Mouse (Mus musculus): ENCODE data around the gene Shld2. TPM values are rescaled to one million over a fixed set of nuclear protein-coding genes. Genes with fewer than 3 reads are reported as not detected.

Shld2 gene
- polyA plus RNA-seq (2015; fragmentation: Nextera tagmentation; extraction: Ambion mirVana), result 11.1 and 12.5 TPM in 2 replicates

DNA sequence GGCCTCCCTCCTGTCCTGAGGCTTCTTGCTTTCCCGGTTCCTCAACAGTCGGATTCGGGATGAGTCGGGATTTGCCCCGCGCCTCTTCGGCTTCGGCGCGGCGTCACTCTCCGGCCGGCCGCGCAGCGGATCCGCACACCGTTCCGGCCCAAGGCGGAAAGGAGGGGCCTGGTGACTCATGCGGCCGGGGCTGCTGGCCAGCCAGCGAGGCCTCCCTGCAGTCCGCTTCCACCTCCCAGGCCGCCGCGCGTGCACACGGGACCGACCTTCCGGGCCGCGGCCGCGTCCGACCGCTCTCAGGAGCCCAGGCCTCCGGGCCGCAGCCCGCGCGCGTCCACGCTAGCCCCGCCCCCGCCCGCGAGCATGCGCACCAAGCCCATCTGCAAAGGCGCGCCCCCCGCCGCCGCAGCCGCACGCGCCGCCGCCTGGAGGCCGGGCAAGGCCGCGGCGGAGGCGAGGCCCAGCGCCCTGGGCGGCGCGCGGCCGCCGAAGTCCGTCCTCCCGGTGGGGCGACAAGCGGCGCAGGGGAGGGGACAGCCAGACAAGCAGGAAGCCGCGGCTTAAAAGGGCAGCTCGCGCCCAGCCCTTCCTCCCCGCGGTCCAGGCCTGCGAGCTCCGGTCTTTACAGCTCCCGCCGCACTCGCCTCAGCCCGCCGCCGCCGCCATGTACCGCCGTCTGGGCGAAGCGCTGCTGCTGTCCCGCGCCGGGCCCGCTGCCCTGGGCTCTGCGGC, at the start of gene Shld2, which contains the start of gene Glud1:
TSS of gene Shld2 (minus strand) at position 260 of the 732 bp plus-strand sequence.
TSS of gene Glud1 (plus strand) at position 494 of the 732 bp plus-strand sequence.
- Histone ChIP-seq H3K4me2 (peak within 1 kb of the TSS; percentile 68), H3K9ac (peak within 1 kb of the TSS; percentile 98), H3K27ac (peak within 1 kb of the TSS; percentile 97), H3K4me3 (peak within 1 kb of the TSS; percentile 90), H3K27me3 (no peaks in the 10 kb centered on the region), H3K36me3 (no peaks in the 10 kb centered on the region), H3K9me3 (no peaks in the 10 kb centered on the region), H3K4me1 (peaks cover 9% of the 10 kb centered on the region)
- WGBS, result under 1% methylated on average over 98 of the region's 100 CpGs
- peak; percentile 96 for ATAC-seq (ENCODE audit: insufficient number of reproducible peaks, low FRiP score, low TSS enrichment, low read depth)

DNA sequence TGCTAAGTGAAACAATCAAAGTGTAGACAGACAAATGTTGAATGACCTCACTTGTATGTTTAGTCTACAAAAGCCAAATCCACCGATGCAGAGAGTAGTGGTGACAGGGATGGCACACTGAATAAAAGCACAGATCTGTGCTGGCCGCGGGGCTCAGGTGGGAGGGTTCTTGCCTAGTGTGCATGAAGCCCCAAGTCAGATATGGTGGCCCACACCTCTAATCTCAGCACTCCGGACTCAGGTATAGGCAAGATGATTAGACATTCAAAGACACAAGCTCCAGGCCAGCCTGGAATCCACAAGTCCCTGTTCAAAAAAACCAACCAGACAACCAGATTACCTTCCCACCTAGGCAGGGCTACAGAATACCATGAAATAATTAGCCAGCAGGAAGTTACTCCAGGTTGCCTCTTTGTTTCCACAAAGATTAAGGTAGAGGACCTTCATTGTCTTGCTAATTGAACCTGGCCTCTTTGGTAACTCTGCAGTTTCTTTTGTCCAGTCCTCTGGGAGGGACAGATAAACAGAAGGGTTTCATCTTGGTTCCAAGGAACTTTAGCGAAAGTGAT, 49.5 kb upstream of the Shld2 start:
- Histone ChIP-seq H3K27me3 (no peaks in the 10 kb centered on the region; the same call in 1 of the 2 replicates), H3K9ac (no peak overlapping the region), H3K36me3 (no peaks in the 10 kb centered on the region), H3K4me2 (no peak overlapping the region), H3K4me3 (no peak overlapping the region), H3K4me1 (peaks cover 14% of the 10 kb centered on the region), H3K27ac (no peak overlapping the region), H3K9me3 (no peaks in the 10 kb centered on the region)
- 56% methylated on average over 5 of the region's 5 CpGs for WGBS
- ATAC-seq (ENCODE audit: insufficient number of reproducible peaks, low FRiP score, low TSS enrichment, low read depth), result no peak

DNA sequence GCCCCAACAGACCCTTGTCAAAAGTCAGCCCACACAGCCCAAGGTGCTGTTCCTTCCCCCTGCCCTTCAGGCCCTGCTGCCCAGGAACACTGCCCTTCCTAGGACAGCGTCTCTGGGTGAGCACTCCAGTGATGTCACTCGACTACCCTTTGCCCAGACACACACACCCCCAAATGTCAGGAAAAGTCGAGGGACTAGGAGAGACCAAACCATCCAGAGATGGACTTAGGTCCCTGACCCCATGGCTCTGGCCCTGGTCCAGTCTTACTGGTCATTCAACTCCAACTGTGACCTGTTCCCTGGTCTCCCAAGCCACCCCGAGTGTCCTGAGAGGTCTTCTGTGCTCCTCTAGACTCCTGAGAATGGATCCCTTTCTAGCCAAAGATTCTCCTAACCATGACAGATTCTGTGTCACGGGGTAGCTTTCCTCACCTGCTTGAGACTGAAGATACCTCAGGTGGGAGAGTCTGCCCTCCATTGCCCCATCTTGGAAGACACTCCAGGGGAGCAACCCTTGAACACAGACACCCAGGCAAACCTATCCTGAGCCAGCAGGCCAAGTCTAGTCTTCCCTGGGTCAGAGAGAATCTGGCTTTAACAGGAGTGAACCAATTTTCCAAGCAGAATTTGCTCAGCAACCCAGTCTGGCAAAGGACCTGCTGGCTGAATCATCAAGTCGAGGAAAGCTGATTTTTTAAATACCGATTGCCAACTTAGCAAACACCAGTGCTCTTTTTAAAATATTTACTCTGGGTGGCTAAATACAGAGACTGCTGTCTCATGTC, 47.6 kb upstream of the Shld2 start:
- Histone ChIP-seq H3K9me3 (no peaks in the 10 kb centered on the region), H3K36me3 (no peaks in the 10 kb centered on the region), H3K9ac (no peak overlapping the region), H3K4me1 (0 out of 2 replicates have a peak, but pooled peaks cover 1% of the 10 kb centered on the region), H3K27ac (no peak overlapping the region), H3K4me2 (no peak overlapping the region), H3K4me3 (no peak overlapping the region), H3K27me3 (no peaks in the 10 kb centered on the region; the same call in 1 of the 2 replicates)
- ATAC-seq (ENCODE audit: insufficient number of reproducible peaks, low FRiP score, low TSS enrichment, low read depth), result no peak
- WGBS, result 77% methylated on average over 7 of the region's 7 CpGs

DNA sequence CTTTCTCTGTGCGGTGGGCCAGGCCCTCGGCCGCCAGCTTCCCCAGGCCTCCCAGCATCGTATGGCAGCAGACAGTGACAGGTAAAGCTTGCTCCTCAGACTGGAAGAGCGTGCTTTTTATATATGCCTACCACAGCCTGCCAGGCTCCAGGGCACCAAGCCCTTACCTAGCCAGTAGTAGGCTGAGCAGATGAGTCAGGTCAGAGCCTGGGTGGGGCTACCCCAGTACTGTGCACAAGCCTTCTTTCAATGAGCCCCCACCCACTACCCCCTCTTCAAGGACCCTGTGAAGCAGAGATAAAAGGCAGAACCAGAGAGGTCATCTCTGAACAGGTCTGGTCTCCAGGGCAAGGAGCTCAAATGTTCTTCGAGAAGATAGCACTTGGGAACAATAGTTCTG, 45.0 kb upstream of the Shld2 start, which contains the start of gene Fam25c:
TSS of gene Fam25c (minus strand) at position 133 of the 400 bp plus-strand sequence.
- Histone ChIP-seq H3K4me2 (no peak within 1 kb of the TSS), H3K27ac (peak within 1 kb of the TSS; percentile 54; the same call in 1 of the 2 replicates), H3K9me3 (no peaks in the 10 kb centered on the region), H3K4me1 (0 out of 2 replicates have a peak, but pooled peaks cover 4% of the 10 kb centered on the region), H3K9ac (no peak within 1 kb of the TSS), H3K4me3 (0 out of 2 replicates have a peak within 1 kb of the TSS, but pooled peaks have one; percentile 4), H3K36me3 (no peaks in the 10 kb centered on the region), H3K27me3 (no peaks in the 10 kb centered on the region)
- WGBS, result 68% methylated on average over 6 of the region's 6 CpGs
- 0 out of 2 replicates have a peak, but pooled peaks have one; percentile 8 for ATAC-seq (ENCODE audit: insufficient number of reproducible peaks, low FRiP score, low TSS enrichment, low read depth)

DNA sequence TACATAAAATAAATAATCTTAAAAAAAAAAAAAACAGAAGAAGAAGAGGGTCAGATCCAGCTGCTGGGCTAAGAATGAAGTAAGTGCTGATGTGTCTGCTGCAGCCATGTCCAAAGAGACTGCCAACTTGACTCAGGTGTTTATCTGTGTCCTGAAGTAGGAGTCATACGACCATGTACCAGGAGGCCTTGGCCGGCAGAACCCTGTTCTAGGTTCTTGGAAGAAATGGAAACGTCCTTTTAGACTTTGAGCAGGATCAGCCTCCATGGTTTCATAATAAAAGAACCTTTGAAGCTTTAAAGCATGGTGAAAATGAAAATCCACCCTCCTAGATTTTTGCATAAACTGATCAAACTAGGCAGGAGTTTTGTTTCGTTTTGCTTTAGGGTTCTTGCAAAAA, 44.2 kb upstream of the Shld2 start:
- Histone ChIP-seq H3K9ac (no peak overlapping the region), H3K4me1 (0 out of 2 replicates have a peak, but pooled peaks cover 4% of the 10 kb centered on the region), H3K4me3 (no peak overlapping the region), H3K27ac (no peak overlapping the region), H3K27me3 (no peaks in the 10 kb centered on the region), H3K4me2 (no peak overlapping the region), H3K36me3 (no peaks in the 10 kb centered on the region), H3K9me3 (no peaks in the 10 kb centered on the region)
- no peak for ATAC-seq (ENCODE audit: insufficient number of reproducible peaks, low FRiP score, low TSS enrichment, low read depth)
- WGBS, result 81% methylated on average over 4 of the region's 4 CpGs

DNA sequence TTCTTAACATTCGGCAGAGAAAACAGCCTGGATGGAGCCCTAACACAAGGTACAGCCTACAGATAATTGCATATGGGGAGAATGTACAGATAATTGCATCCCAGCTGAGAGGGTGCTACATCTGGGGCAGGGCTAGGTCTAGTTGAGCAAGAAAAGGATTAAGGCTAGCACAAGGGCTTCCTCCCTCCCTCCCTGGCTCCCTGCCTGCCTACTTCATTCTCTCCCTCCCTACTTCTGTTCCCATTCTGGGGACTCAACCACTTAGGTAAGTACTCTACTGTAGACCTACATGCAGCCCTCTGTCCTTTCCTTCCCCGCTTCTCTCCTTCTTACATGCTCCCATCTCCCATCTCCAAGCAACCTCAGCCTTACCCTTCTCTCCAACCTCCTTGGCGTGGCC, 43.0 kb upstream of the Shld2 start:
- H3K9ac ChIP-seq, result no peak overlapping the region
- H3K27me3 ChIP-seq, result no peaks in the 10 kb centered on the region

DNA sequence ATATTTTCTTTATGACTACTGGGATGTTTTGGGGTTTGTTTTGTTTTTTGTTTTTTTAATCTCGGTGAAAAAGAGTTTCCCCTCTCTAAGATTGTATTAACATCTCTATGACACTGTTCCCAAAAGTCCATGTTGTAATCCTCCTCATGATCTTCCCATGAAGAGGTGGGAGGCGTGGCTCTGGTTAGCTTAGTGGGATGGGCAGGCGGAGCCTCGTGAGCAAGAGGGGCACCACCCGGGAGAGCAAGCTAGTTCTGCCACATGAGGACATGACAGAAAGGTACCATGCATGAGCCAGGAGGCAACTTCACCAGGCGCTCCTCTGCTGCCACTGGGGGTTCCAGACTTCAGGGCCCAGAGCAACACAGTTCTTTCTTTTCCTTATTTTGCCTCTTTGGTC, 42.2 kb upstream of the Shld2 start:
- H3K9me3 ChIP-seq, result no peaks in the 10 kb centered on the region
- H3K27ac ChIP-seq, result no peak overlapping the region
- no peak for ATAC-seq (ENCODE audit: insufficient number of reproducible peaks, low FRiP score, low TSS enrichment, low read depth)
- no peak overlapping the region for H3K9ac ChIP-seq
- no peak overlapping the region for H3K4me3 ChIP-seq
- no peaks in the 10 kb centered on the region for H3K36me3 ChIP-seq
- H3K4me1 ChIP-seq, result 0 out of 2 replicates have a peak, but pooled peaks cover 4% of the 10 kb centered on the region
- H3K27me3 ChIP-seq, result no peaks in the 10 kb centered on the region
- no peak overlapping the region for H3K4me2 ChIP-seq
- 63% methylated on average over 6 of the region's 6 CpGs for WGBS

More for the DNA sequence above, 43.0 kb upstream of the Shld2 start:
- no peak overlapping the region for H3K4me3 ChIP-seq
- H3K36me3 ChIP-seq, result no peaks in the 10 kb centered on the region
- H3K27ac ChIP-seq, result no peak overlapping the region
- H3K4me2 ChIP-seq, result no peak overlapping the region
- no peaks in the 10 kb centered on the region for H3K9me3 ChIP-seq
- WGBS, result 93% methylated on average over 3 of the region's 3 CpGs
- H3K4me1 ChIP-seq, result 0 out of 2 replicates have a peak, but pooled peaks cover 4% of the 10 kb centered on the region
- no peak for ATAC-seq (ENCODE audit: insufficient number of reproducible peaks, low FRiP score, low TSS enrichment, low read depth)

DNA sequence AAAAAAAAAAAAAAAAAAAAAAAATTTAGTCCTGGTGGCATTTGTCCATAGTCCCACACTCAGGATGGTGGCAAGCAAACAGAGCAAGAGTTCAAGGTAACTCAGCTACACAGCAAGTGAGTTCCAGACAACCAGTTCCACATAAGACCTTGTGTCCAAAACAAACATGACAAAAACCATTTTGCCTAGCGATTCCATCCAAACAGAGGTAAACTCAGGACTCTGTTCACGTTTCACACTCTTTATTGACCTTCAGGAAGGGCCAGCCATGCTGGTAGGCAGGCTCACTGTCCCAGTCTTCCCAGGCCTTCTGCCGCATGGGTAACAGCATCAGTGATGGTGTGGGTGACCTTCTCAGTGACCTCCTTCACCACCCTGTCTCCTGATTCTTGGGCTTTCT, 41.4 kb upstream of the Shld2 start:
- H3K4me2 ChIP-seq, result no peak overlapping the region
- H3K4me1 ChIP-seq, result 0 out of 2 replicates have a peak, but pooled peaks cover 4% of the 10 kb centered on the region
- H3K27me3 ChIP-seq, result no peaks in the 10 kb centered on the region
- 74% methylated on average over 3 of the region's 3 CpGs for WGBS
- H3K4me3 ChIP-seq, result no peak overlapping the region
- H3K27ac ChIP-seq, result no peak overlapping the region
- no peak for ATAC-seq (ENCODE audit: insufficient number of reproducible peaks, low FRiP score, low TSS enrichment, low read depth)
- no peak overlapping the region for H3K9ac ChIP-seq
- no peaks in the 10 kb centered on the region for H3K9me3 ChIP-seq
- no peaks in the 10 kb centered on the region for H3K36me3 ChIP-seq

DNA sequence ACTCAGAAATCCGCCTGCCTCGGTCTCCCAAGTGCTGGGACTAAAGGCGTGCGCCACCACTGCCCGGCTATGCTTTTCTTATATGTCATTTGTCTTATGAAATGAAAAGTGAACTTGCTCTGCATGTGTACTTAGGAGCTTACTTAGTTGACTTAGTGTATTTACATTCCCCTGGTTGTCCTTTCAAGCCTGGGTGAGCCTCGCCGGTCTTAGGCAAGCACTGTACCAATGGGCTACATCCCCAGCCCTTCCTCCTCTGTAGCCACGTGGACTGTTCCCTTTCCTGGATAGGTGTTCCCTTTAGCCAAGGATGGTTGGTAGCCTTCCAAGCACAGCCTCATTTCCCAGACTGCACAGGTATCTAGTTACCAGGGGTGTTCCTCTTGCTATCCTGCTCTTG, 38.7 kb upstream of the Shld2 start:
- WGBS, result 82% methylated on average over 8 of the region's 8 CpGs
- Histone ChIP-seq H3K27ac (no peak overlapping the region), H3K4me2 (no peak overlapping the region), H3K36me3 (peaks cover 8% of the 10 kb centered on the region; the same call in 1 of the 2 replicates), H3K4me3 (no peak overlapping the region), H3K4me1 (0 out of 2 replicates have a peak, but pooled peaks cover 4% of the 10 kb centered on the region), H3K27me3 (no peaks in the 10 kb centered on the region), H3K9ac (no peak overlapping the region), H3K9me3 (no peaks in the 10 kb centered on the region)
- no peak for ATAC-seq (ENCODE audit: insufficient number of reproducible peaks, low FRiP score, low TSS enrichment, low read depth)

DNA sequence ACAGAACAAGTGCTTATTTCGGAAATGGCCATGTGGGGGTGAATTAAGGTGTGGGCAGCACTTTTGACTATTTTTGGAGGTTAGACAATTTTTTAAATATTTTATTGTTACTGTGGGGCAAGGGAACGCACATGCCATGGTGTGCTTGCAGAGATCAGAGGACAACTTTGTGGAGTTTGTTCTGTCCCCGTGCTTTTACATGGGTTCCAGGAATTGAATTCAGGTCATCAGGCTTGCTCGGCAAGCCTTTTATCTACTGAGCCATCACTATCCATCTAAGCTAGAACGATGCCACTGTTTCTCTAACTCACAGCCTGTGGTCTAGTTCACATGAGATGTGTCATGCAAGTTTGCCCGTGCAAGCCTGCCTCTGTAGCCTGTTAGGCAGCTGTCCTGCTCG, 38.0 kb upstream of the Shld2 start:
- no peak for ATAC-seq (ENCODE audit: insufficient number of reproducible peaks, low FRiP score, low TSS enrichment, low read depth)
- no peak overlapping the region for H3K4me3 ChIP-seq
- 0 out of 2 replicates have a peak, but pooled peaks cover 4% of the 10 kb centered on the region for H3K4me1 ChIP-seq
- WGBS, result 70% methylated on average over 7 of the region's 7 CpGs
- no peak overlapping the region for H3K9ac ChIP-seq
- H3K27ac ChIP-seq, result no peak overlapping the region
- no peak overlapping the region for H3K4me2 ChIP-seq
- peaks cover 11% of the 10 kb centered on the region for H3K36me3 ChIP-seq
- H3K27me3 ChIP-seq, result no peaks in the 10 kb centered on the region
- no peaks in the 10 kb centered on the region for H3K9me3 ChIP-seq

DNA sequence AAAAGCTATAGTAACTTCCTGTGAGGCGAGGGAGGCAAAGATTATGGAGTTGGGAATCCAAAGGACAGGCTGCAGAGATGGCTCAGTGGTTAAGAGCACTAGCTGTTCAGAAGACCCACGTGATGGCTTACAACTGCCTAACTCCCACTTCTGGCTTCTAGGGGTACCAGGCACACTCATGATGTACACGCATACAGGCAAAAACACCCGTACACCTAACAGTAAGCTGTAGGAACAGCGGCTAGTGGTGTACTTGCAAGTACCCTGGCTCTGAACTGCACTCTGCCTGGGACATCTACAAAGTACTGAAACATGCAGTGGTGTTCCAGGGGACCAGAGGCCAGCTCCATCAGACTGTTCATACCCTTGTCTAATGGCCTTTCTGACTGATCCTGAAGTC, 36.8 kb upstream of the Shld2 start:
- no peak for ATAC-seq (ENCODE audit: insufficient number of reproducible peaks, low FRiP score, low TSS enrichment, low read depth)
- Histone ChIP-seq H3K4me2 (no peak overlapping the region), H3K9me3 (no peaks in the 10 kb centered on the region), H3K36me3 (peaks cover 24% of the 10 kb centered on the region), H3K4me3 (no peak overlapping the region), H3K27ac (no peak overlapping the region), H3K4me1 (no peaks in the 10 kb centered on the region), H3K27me3 (no peaks in the 10 kb centered on the region), H3K9ac (no peak overlapping the region)
- 92% methylated on average over 5 of the region's 5 CpGs for WGBS
